Mouse (Mus musculus): ENCODE data around the gene Zgrf1.

Zgrf1 gene

GRCm38 (mm10) chr3:127558201-127558600 lies 4.9 kb downstream of the Zgrf1 start:
- no peak for DNase-seq (ENCODE audit: low read depth, low spot score)

- DNase-seq (ENCODE audit: low read depth, low spot score) = no peak
Measured at GRCm38 (mm10) chr3:127562974-127563373, 9.7 kb downstream of the Zgrf1 start.

GRCm38 (mm10) chr3:127565129-127565528 lies 11.8 kb downstream of the Zgrf1 start:
- DNase-seq (ENCODE audit: low read depth, low spot score) = no peak

- peak; percentile 77 for DNase-seq (ENCODE audit: low read depth, low spot score)
Measured at GRCm38 (mm10) chr3:127572557-127572956, 19.3 kb downstream of the Zgrf1 start.

- DNase-seq (ENCODE audit: low read depth, low spot score) = no peak
Measured at GRCm38 (mm10) chr3:127597136-127597535, 43.8 kb downstream of the Zgrf1 start.

GRCm38 (mm10) chr3:127608109-127608508 lies 54.8 kb downstream of the Zgrf1 start:
- peak; percentile 28 for DNase-seq (ENCODE audit: low read depth, low spot score)

- DNase-seq (ENCODE audit: low read depth, low spot score) = peak; percentile 77
Measured at GRCm38 (mm10) chr3:127625296-127625695, 72.0 kb downstream of the Zgrf1 start.

GRCm38 (mm10) chr3:127625701-127626399 lies 72.6 kb downstream of the Zgrf1 start:
- no peak for DNase-seq (ENCODE audit: low read depth, low spot score)

GRCm38 (mm10) chr3:127626524-127626923 lies 73.2 kb downstream of the Zgrf1 start:
- no peak for DNase-seq (ENCODE audit: low read depth, low spot score)

- DNase-seq (ENCODE audit: low read depth, low spot score) = no peak
Measured at GRCm38 (mm10) chr3:127627151-127627955, 74.1 kb downstream of the Zgrf1 start.

- DNase-seq (ENCODE audit: low read depth, low spot score) = no peak
Measured at GRCm38 (mm10) chr3:127627956-127628310, 74.6 kb downstream of the Zgrf1 start.

- DNase-seq (ENCODE audit: low read depth, low spot score) = no peak
Measured at GRCm38 (mm10) chr3:127628311-127629184, 75.3 kb downstream of the Zgrf1 start.

- DNase-seq (ENCODE audit: low read depth, low spot score) = no peak
Measured at GRCm38 (mm10) chr3:127630190-127630589, 76.9 kb downstream of the Zgrf1 start.

- DNase-seq (ENCODE audit: low read depth, low spot score) = no peak
Measured at GRCm38 (mm10) chr3:127630735-127631372, 77.6 kb downstream of the Zgrf1 start.

- DNase-seq (ENCODE audit: low read depth, low spot score) = no peak
Measured at GRCm38 (mm10) chr3:127631582-127631981, 78.3 kb downstream of the Zgrf1 start.

- peak; percentile 36 for DNase-seq (ENCODE audit: low read depth, low spot score)
Measured at GRCm38 (mm10) chr3:127632531-127632930, 79.2 kb downstream of the Zgrf1 start.

- DNase-seq (ENCODE audit: low read depth, low spot score) = peak; percentile 56
Measured at GRCm38 (mm10) chr3:127633080-127634032, 80.1 kb downstream of the Zgrf1 start, which contains the start of gene Neurog2. Gene Neurog2, plus strand, starts transcription at chr3:127633135.

GRCm38 (mm10) chr3:127634101-127634983 lies 81.1 kb downstream of the Zgrf1 start:
- peak; percentile 77 for DNase-seq (ENCODE audit: low read depth, low spot score)

GRCm38 (mm10) chr3:127634984-127635349 lies 81.7 kb downstream of the Zgrf1 start:
- DNase-seq (ENCODE audit: low read depth, low spot score) = no peak

All from CD4-positive helper T cell, adult 2 months (primary cell).